Mouse (Mus musculus) Patski (cell line): ENCODE data around the gene Chga. TPM values are rescaled to one million over a fixed set of nuclear protein-coding genes. Genes with fewer than 3 reads are reported as not detected.

Experiments used
- ATAC-seq: fragments of 100-300 bp; one replicate; pipeline ENCODE4 v1.8.0; 2021
- CTCF ChIA-PET: fragments of 350-600 bp; sonication (Branson Sonifier 250); formaldehyde crosslinking; loops from one replicate; lab custom pipeline; 2022; ENCODE audit warnings: inconsistent platforms; lab: Charles Lee
- POLR2A ChIA-PET: fragments of 350-600 bp; sonication (Branson Sonifier 250); formaldehyde crosslinking; loops from one replicate; lab custom pipeline; 2022; ENCODE audit warnings: antibody characterized with exemption, inconsistent platforms; lab: Charles Lee
- DNase-seq: peaks from one replicate; pipeline ENCODE4 v3.0.0-alpha.2; 2011; ENCODE audit warnings: low read depth, low spot score
- H3K27me3 ChIP-seq: fragments of 371-371 bp; one replicate; pipeline ENCODE4 v1.5.1; 2021
- CTCF ChIP-seq: fragments of 100-300 bp; IDR thresholded peaks from one replicate; pipeline ENCODE4 v1.5.1; 2021
- in situ Hi-C: fragments of 300-500 bp; cut with MboI; formaldehyde crosslinking; loops from 3 replicates; pipeline ENCODE4 v1.11.1; 2018; ENCODE audit warnings: low pct_unique_long_range_greater_than_20kb, mixed read lengths
- polyA plus RNA-seq: library from polyadenylated mRNA; unstranded; gene quantifications from one replicate; pipeline ENCODE4 v1.2.3, GENCODE M21; 2021

The Chga gene
- polyA plus RNA-seq, 1 experiment from 2014 or later, result 0.08 TPM

GRCm38 (mm10) chr12:102610927-102611326 lies 56.2 kb downstream of the Chga start:
- no peak for TF ChIP-seq CTCF
- CTCF ChIA-PET, result interaction anchor here (0.8 kb wide), 1 partner anchor 10 kb away, joined by 3 read pairs; no protein-coding TSS in a partner anchor
- DNase-seq, result no peak
- POLR2A ChIA-PET, result no interaction called here
- in situ Hi-C loops, result no loop called here
- no peaks in the 10 kb centered on the region for H3K27me3 ChIP-seq
- ATAC-seq, result no peak

- in situ Hi-C loops, result no loop called here
- ATAC-seq (no peak), DNase-seq (no peak)
- TF ChIP-seq CTCF, result no peak
- ChIA-PET POLR2A (no interaction called here), CTCF (interaction anchor here (1.3 kb wide), 1 partner anchor 67 kb away, joined by 3 read pairs; no protein-coding TSS in a partner anchor)
- H3K27me3 ChIP-seq, result no peaks in the 10 kb centered on the region
Observed at GRCm38 (mm10) chr12:102612431-102612830, 57.7 kb downstream of the Chga start.

GRCm38 (mm10) chr12:102613411-102613810 lies 58.6 kb downstream of the Chga start:
- H3K27me3 ChIP-seq, result no peaks in the 10 kb centered on the region
- ChIA-PET POLR2A (no interaction called here), CTCF (interaction anchor here (1.3 kb wide), 1 partner anchor 66 kb away, joined by 3 read pairs; no protein-coding TSS in a partner anchor)
- DNase-seq (no peak), ATAC-seq (no peak)
- in situ Hi-C loops, result no loop called here
- no peak for TF ChIP-seq CTCF

Other genes starting within 250 kb of the Chga start
- gene Lgmn, start 115.2 kb upstream of the Chga start, polyA plus RNA-seq, result 436 TPM
- 35.5 TPM for gene Golga5, start 85.8 kb upstream of the Chga start, polyA plus RNA-seq
- 22.9 TPM for gene Itpk1, start 150.0 kb downstream of the Chga start, polyA plus RNA-seq
- 13.3 TPM for gene Moap1, start 188.7 kb downstream of the Chga start, polyA plus RNA-seq
- gene Tmem251, start 188.8 kb downstream of the Chga start, polyA plus RNA-seq, result 6.5 TPM
- gene Gm28051, start 202.8 kb downstream of the Chga start, polyA plus RNA-seq, result not detected
- 14.6 TPM for gene Gon7, start 202.8 kb downstream of the Chga start, polyA plus RNA-seq
- 33.0 TPM for gene Ubr7, start 203.0 kb downstream of the Chga start, polyA plus RNA-seq
- gene Gm20604, start 203.7 kb downstream of the Chga start, polyA plus RNA-seq, result 9.5 TPM